Mouse (Mus musculus) spleen, adult 2 months (tissue): Measurements from ENCODE around the gene Tnni3. TPM values are rescaled to one million over a fixed set of nuclear protein-coding genes. Genes with fewer than 3 reads are reported as not detected.
A peak's percentile ranks its signal among the peaks of the same experiment; 100 is the strongest.

Experiments used
- DNase-seq, 2 experiments: peaks; one replicate each; pipeline versions ENCODE4 v3.0.0 to v3.0.0-alpha.2; 2012 to 2021; ENCODE audit warnings: low spot score in 2 of 2, low read depth in 1 of 2
- H3K27ac ChIP-seq: fragments of 200-500 bp; 2 replicates; pipeline ENCODE4 v1.5.1; 2012; ENCODE audit warnings: low read length, inconsistent platforms; ENCODE audit not compliant: insufficient read depth
- H3K27me3 ChIP-seq: fragments of 200-500 bp; 2 replicates; pipeline ENCODE4 v1.6.1; 2012; ENCODE audit warnings: mild to moderate bottlenecking, moderate library complexity, low read length, inconsistent platforms; ENCODE audit not compliant: control insufficient read depth, insufficient read depth
- H3K36me3 ChIP-seq: fragments of 200-500 bp; 2 replicates; pipeline ENCODE4 v1.6.1; 2012; ENCODE audit warnings: mild to moderate bottlenecking, low read length, inconsistent platforms; ENCODE audit not compliant: control insufficient read depth, insufficient read depth
- H3K4me1 ChIP-seq: fragments of 200-500 bp; 2 replicates; pipeline ENCODE4 v1.6.1; 2011; ENCODE audit warnings: inconsistent platforms; ENCODE audit not compliant: control insufficient read depth, insufficient read depth, insufficient read length
- H3K4me3 ChIP-seq: fragments of 200-500 bp; 2 replicates; pipeline ENCODE4 v1.5.1; 2011; ENCODE audit warnings: mild to moderate bottlenecking, inconsistent platforms; ENCODE audit not compliant: insufficient read depth, insufficient read length; ENCODE audit errors: extremely low read depth
- CTCF ChIP-seq: fragments of 200-500 bp; IDR thresholded peaks from 2 replicates; pipeline ENCODE4 v1.5.1; 2011; ENCODE audit warnings: mild to moderate bottlenecking, inconsistent platforms; ENCODE audit not compliant: insufficient read depth, insufficient read length, insufficient replicate concordance; ENCODE audit errors: extremely low read depth
- POLR2A ChIP-seq: fragments of 200-500 bp; IDR thresholded peaks from 2 replicates; pipeline ENCODE4 v1.6.1; 2011; ENCODE audit warnings: low read depth, low read length, inconsistent platforms
- WGBS: fragments of 180-500 bp; shearing (Covaris S2); methylation state at CpG from one replicate; pipeline ENCODE4 v1.1.7; 2018; 5-methylcytosine and 5-hydroxymethylcytosine counted together
- polyA plus RNA-seq: library from polyadenylated mRNA; depleted of rRNA; stranded (reverse); fragments of >200 nt; gene quantifications from 2 replicates; pipeline ENCODE4 v1.2.3, GENCODE M21; 2012

Tnni3 gene
- polyA plus RNA-seq, 1 experiment: 5.5 TPM

- WGBS: 49% methylated on average over 9 of the region's 9 CpGs
- Histone ChIP-seq H3K27me3 (no peaks in the 10 kb centered on the region), H3K27ac (no peak overlapping the region), H3K36me3 (peaks cover 6% of the 10 kb centered on the region; the same call in 1 of the 2 replicates), H3K4me1 (peaks cover 16% of the 10 kb centered on the region; the same call in 1 of the 2 replicates), H3K4me3 (no peak overlapping the region)
- no peak for TF ChIP-seq POLR2A
- TF ChIP-seq CTCF: no peak
- no peak for DNase-seq
Measured at GRCm38 (mm10) chr7:4498251-4498650, 25.8 kb downstream of the Tnni3 start.

- H3K27ac ChIP-seq: no peak overlapping the region
- TF ChIP-seq CTCF: no peak
- TF ChIP-seq POLR2A: no peak
- no peak for DNase-seq
- H3K27me3 ChIP-seq: no peaks in the 10 kb centered on the region
- peaks cover 21% of the 10 kb centered on the region; the same call in 1 of the 2 replicates for H3K4me1 ChIP-seq
- no peak overlapping the region for H3K4me3 ChIP-seq
- H3K36me3 ChIP-seq: peaks cover 6% of the 10 kb centered on the region; the same call in 1 of the 2 replicates
- 92% methylated on average over 9 of the region's 9 CpGs for WGBS
Measured at GRCm38 (mm10) chr7:4497271-4497903, 26.6 kb downstream of the Tnni3 start.

GRCm38 (mm10) chr7:4496468-4496867, 27.6 kb downstream of the Tnni3 start:
- no peak overlapping the region for H3K4me3 ChIP-seq
- WGBS: 89% methylated on average over 3 of the region's 3 CpGs
- peaks cover 6% of the 10 kb centered on the region; the same call in 1 of the 2 replicates for H3K36me3 ChIP-seq
- TF ChIP-seq POLR2A (no peak), CTCF (no peak)
- no peak for DNase-seq
- no peak overlapping the region for H3K27ac ChIP-seq
- H3K27me3 ChIP-seq: no peaks in the 10 kb centered on the region
- H3K4me1 ChIP-seq: peaks cover 21% of the 10 kb centered on the region; the same call in 1 of the 2 replicates

GRCm38 (mm10) chr7:4493991-4494390, 30.0 kb downstream of the Tnni3 start:
- Histone ChIP-seq H3K36me3 (peaks cover 10% of the 10 kb centered on the region), H3K27me3 (no peaks in the 10 kb centered on the region), H3K4me3 (no peak overlapping the region), H3K27ac (no peak overlapping the region), H3K4me1 (peaks cover 11% of the 10 kb centered on the region; the same call in 1 of the 2 replicates)
- TF ChIP-seq POLR2A: no peak
- TF ChIP-seq CTCF: no peak
- no peak for DNase-seq
- WGBS: 40% methylated on average over 1 of the region's 1 CpGs

GRCm38 (mm10) chr7:4492284-4493224, 31.5 kb downstream of the Tnni3 start:
- peak in 1 of 2 experiments; percentile 43 for DNase-seq

GRCm38 (mm10) chr7:4491308-4491707, 32.7 kb downstream of the Tnni3 start:
- 69% methylated on average over 6 of the region's 6 CpGs for WGBS
- DNase-seq: no peak
- H3K36me3 ChIP-seq: peaks cover 17% of the 10 kb centered on the region
- H3K4me3 ChIP-seq: no peak overlapping the region
- H3K27me3 ChIP-seq: no peaks in the 10 kb centered on the region
- peaks cover 8% of the 10 kb centered on the region; the same call in 1 of the 2 replicates for H3K4me1 ChIP-seq
- no peak overlapping the region for H3K27ac ChIP-seq
- TF ChIP-seq CTCF: no peak
- TF ChIP-seq POLR2A: no peak

More at GRCm38 (mm10) chr7:4492284-4493224, 31.5 kb downstream of the Tnni3 start:
- TF ChIP-seq POLR2A: no peak
- no peak for TF ChIP-seq CTCF
- Histone ChIP-seq H3K27ac (0 out of 2 replicates have a peak overlapping the region, but pooled peaks have one; percentile 6), H3K27me3 (no peaks in the 10 kb centered on the region), H3K36me3 (peaks cover 13% of the 10 kb centered on the region), H3K4me1 (peaks cover 8% of the 10 kb centered on the region; the same call in 1 of the 2 replicates), H3K4me3 (no peak overlapping the region)
- 42% methylated on average over 13 of the region's 13 CpGs for WGBS
